Mouse (Mus musculus): ENCODE measurements around the gene Ndfip2. TPM values are rescaled to one million over a fixed set of nuclear protein-coding genes. Genes with fewer than 3 reads are reported as not detected.

The Ndfip2 gene
- total RNA-seq, 2 experiments from 2014 or later = 81.4 to 85.3 TPM

DNA sequence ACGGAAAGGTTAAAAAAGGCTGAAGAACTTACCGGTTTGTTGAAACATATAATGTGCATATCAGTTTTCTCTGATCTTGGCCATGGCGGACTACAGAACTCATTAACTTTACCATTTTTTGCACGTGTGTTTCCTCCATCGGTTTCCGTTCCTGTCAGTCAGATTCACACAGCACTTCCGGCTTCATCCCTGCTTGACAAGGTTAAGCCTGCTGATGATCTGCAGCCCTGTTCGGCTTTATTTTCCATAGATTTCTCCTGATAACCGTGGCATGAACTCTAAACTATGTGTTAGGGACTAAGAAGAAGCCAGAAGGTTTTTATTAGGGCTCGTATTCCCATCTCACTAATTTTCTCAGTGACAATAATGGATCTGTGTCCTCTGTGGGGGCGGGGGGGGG, 95.7 kb downstream of the Ndfip2 start:
- DNase-seq (ENCODE audit: low spot score in 2 of 2) = no peak

Other genes starting within 250 kb of the Ndfip2 start
- 10 to 100 TPM; 58.5 to 58.7 TPM for gene Rbm26, start 81.2 kb upstream of the Ndfip2 start, total RNA-seq (2021)